Mouse (Mus musculus): ENCODE measurements around the gene Trp53i11.
A peak's percentile ranks its signal among the peaks of the same experiment; 100 is the strongest.

Gene Trp53i11

GRCm38 (mm10) chr2:93187323-93187996, at the start of gene Trp53i11:
Trp53i11 (plus strand) TSS chr2:93187548.
- peak; percentile 99 for DNase-seq

- DNase-seq, result no peak
Observed at GRCm38 (mm10) chr2:93139476-93139875, 47.9 kb upstream of the Trp53i11 start.

- no peak for DNase-seq
Observed at GRCm38 (mm10) chr2:93141329-93141728, 46.0 kb upstream of the Trp53i11 start.

- peak; percentile 98 for DNase-seq
Observed at GRCm38 (mm10) chr2:93142616-93143015, 44.7 kb upstream of the Trp53i11 start.

- no peak for DNase-seq
Observed at GRCm38 (mm10) chr2:93144126-93144525, 43.2 kb upstream of the Trp53i11 start.

- no peak for DNase-seq
Observed at GRCm38 (mm10) chr2:93150009-93150408, 37.3 kb upstream of the Trp53i11 start.

GRCm38 (mm10) chr2:93150673-93151450, 36.5 kb upstream of the Trp53i11 start:
- DNase-seq, result no peak

GRCm38 (mm10) chr2:93152191-93152601, 35.2 kb upstream of the Trp53i11 start:
- DNase-seq, result no peak

- no peak for DNase-seq
Observed at GRCm38 (mm10) chr2:93152883-93153491, 34.4 kb upstream of the Trp53i11 start.

GRCm38 (mm10) chr2:93153833-93154232, 33.5 kb upstream of the Trp53i11 start:
- no peak for DNase-seq

GRCm38 (mm10) chr2:93154486-93155032, 32.8 kb upstream of the Trp53i11 start:
- DNase-seq, result no peak

- DNase-seq, result no peak
Observed at GRCm38 (mm10) chr2:93160467-93161035, 26.8 kb upstream of the Trp53i11 start.

GRCm38 (mm10) chr2:93161914-93162664, 25.3 kb upstream of the Trp53i11 start:
- peak; percentile 91 for DNase-seq

GRCm38 (mm10) chr2:93162791-93163190, 24.6 kb upstream of the Trp53i11 start:
- peak; percentile 97 for DNase-seq

GRCm38 (mm10) chr2:93163317-93163716, 24.0 kb upstream of the Trp53i11 start:
- peak; percentile 94 for DNase-seq

GRCm38 (mm10) chr2:93163750-93164335, 23.5 kb upstream of the Trp53i11 start:
- DNase-seq, result no peak

- no peak for DNase-seq
Observed at GRCm38 (mm10) chr2:93166295-93166694, 21.1 kb upstream of the Trp53i11 start.

- DNase-seq, result peak; percentile 95
Observed at GRCm38 (mm10) chr2:93166734-93167406, 20.5 kb upstream of the Trp53i11 start.

GRCm38 (mm10) chr2:93170156-93170844, 17.0 kb upstream of the Trp53i11 start:
- DNase-seq, result peak; percentile 79

- peak; percentile 86 for DNase-seq
Observed at GRCm38 (mm10) chr2:93170845-93171200, 16.5 kb upstream of the Trp53i11 start.

- no peak for DNase-seq
Observed at GRCm38 (mm10) chr2:93171929-93172328, 15.4 kb upstream of the Trp53i11 start.

All from heart, adult 11 months (tissue).